Mouse (Mus musculus) cerebellum, adult 2 months (tissue): ENCODE data around the gene Fli1.

Experiments
- CTCF ChIP-seq: fragments of 200-500 bp; IDR thresholded peaks from 2 replicates; pipeline ENCODE4 v1.5.1; 2011; ENCODE audit warnings: low read depth, mild to moderate bottlenecking, control low read depth, low read length, moderate library complexity, borderline replicate concordance; ENCODE audit not compliant: insufficient read depth
- POLR2A ChIP-seq: fragments of 200-500 bp; IDR thresholded peaks from 2 replicates; pipeline ENCODE4 v1.6.1; 2011; ENCODE audit warnings: low read length, control low read depth, borderline replicate concordance; ENCODE audit not compliant: insufficient read depth

- no peak for TF ChIP-seq CTCF
- no peak for TF ChIP-seq POLR2A
These were observed 2.0 kb downstream of the Fli1 start for GRCm38 (mm10) chr9:32540406-32541222.
